Mouse (Mus musculus): ENCODE data around the gene Foxn3.
"Not testable (repeated sequence)": the region's sequence is repeated elsewhere in the genome, so short reads cannot be mapped to it uniquely, and the experiment has no call there.

Foxn3 gene

GRCm38 (mm10) chr12:99227313-99227952 lies 335.9 kb downstream of the Foxn3 start:
- DNase-seq (ENCODE audit: low read depth, low spot score) = no peak

- DNase-seq (ENCODE audit: low read depth, low spot score) = peak; percentile 71
Observed at GRCm38 (mm10) chr12:99224863-99225603, 338.3 kb downstream of the Foxn3 start.

- no peak for DNase-seq (ENCODE audit: low read depth, low spot score)
Observed at GRCm38 (mm10) chr12:99221087-99221846, 342.1 kb downstream of the Foxn3 start.

- peak; percentile 70 for DNase-seq (ENCODE audit: low read depth, low spot score)
Observed at GRCm38 (mm10) chr12:99220333-99220732, 343.0 kb downstream of the Foxn3 start.

GRCm38 (mm10) chr12:99219812-99220211 lies 343.6 kb downstream of the Foxn3 start:
- DNase-seq (ENCODE audit: low read depth, low spot score) = no peak

- peak; percentile 39 for DNase-seq (ENCODE audit: low read depth, low spot score)
Observed at GRCm38 (mm10) chr12:99217145-99217698, 346.2 kb downstream of the Foxn3 start.

GRCm38 (mm10) chr12:99216341-99216761 lies 347.0 kb downstream of the Foxn3 start:
- peak; percentile 89 for DNase-seq (ENCODE audit: low read depth, low spot score)

- DNase-seq (ENCODE audit: low read depth, low spot score) = peak; percentile 99
Observed at GRCm38 (mm10) chr12:99215521-99216255, 347.7 kb downstream of the Foxn3 start.

- DNase-seq (ENCODE audit: low read depth, low spot score) = peak; percentile 39
Observed at GRCm38 (mm10) chr12:99214098-99214497, 349.3 kb downstream of the Foxn3 start.

- no peak for DNase-seq (ENCODE audit: low read depth, low spot score)
Observed at GRCm38 (mm10) chr12:99213218-99213617, 350.2 kb downstream of the Foxn3 start.

GRCm38 (mm10) chr12:99209801-99210200 lies 353.6 kb downstream of the Foxn3 start:
- no peak for DNase-seq (ENCODE audit: low read depth, low spot score)

GRCm38 (mm10) chr12:99208251-99208650 lies 355.1 kb downstream of the Foxn3 start:
- DNase-seq (ENCODE audit: low read depth, low spot score) = no peak

GRCm38 (mm10) chr12:99207014-99207612 lies 356.3 kb downstream of the Foxn3 start:
- no peak for DNase-seq (ENCODE audit: low read depth, low spot score)

GRCm38 (mm10) chr12:99205734-99206133 lies 357.6 kb downstream of the Foxn3 start:
- DNase-seq (ENCODE audit: low read depth, low spot score) = no peak

- DNase-seq (ENCODE audit: low read depth, low spot score) = peak; percentile 60
Observed at GRCm38 (mm10) chr12:99199124-99199483, 364.3 kb downstream of the Foxn3 start.

GRCm38 (mm10) chr12:99198428-99199123 lies 364.8 kb downstream of the Foxn3 start:
- DNase-seq (ENCODE audit: low read depth, low spot score) = no peak

GRCm38 (mm10) chr12:99197031-99197430 lies 366.4 kb downstream of the Foxn3 start:
- peak; percentile 56 for DNase-seq (ENCODE audit: low read depth, low spot score)

- no peak for DNase-seq (ENCODE audit: low read depth, low spot score)
Observed at GRCm38 (mm10) chr12:99195655-99196054, 367.7 kb downstream of the Foxn3 start.

- not testable (repeated sequence) for DNase-seq (ENCODE audit: low read depth, low spot score)
Observed at GRCm38 (mm10) chr12:99194120-99194519, 369.3 kb downstream of the Foxn3 start.

- no peak for DNase-seq (ENCODE audit: low read depth, low spot score)
Observed at GRCm38 (mm10) chr12:99187671-99188070, 375.7 kb downstream of the Foxn3 start.
